Mouse (Mus musculus): ENCODE measurements around the gene Cbx1. TPM values are rescaled to one million over a fixed set of nuclear protein-coding genes. Genes with fewer than 3 reads are reported as not detected.
A peak's percentile ranks its signal among the peaks of the same experiment; 100 is the strongest.
"Not testable (repeated sequence)": the region's sequence is repeated elsewhere in the genome, so short reads cannot be mapped to it uniquely, and the experiment has no call there.

Cbx1 gene
- polyA plus RNA-seq, 1 experiment from 2014 or later, result 175 TPM

GRCm38 (mm10) chr11:96776068-96776467 is 12.9 kb upstream of the Cbx1 start:
- H3K4me1 ChIP-seq, result peaks cover 25% of the 10 kb centered on the region
- H3K9me3 ChIP-seq (replicated peaks), result no peaks in the 10 kb centered on the region
- peak overlapping the region; percentile 87 for H3K4me2 ChIP-seq
- no peaks in the 10 kb centered on the region for H3K27me3 ChIP-seq
- 49% methylated on average over 3 of the region's 3 CpGs for WGBS
- no peak overlapping the region for H3K27ac ChIP-seq
- H3K36me3 ChIP-seq (ENCODE audit: poor library complexity, severe bottlenecking), result peaks cover 33% of the 10 kb centered on the region
- ATAC-seq, result no peak
- peak overlapping the region; percentile 76; the same call in 1 of the 2 replicates for H3K9ac ChIP-seq
- peak overlapping the region; percentile 73; the same call in 1 of the 2 replicates for H3K4me3 ChIP-seq

GRCm38 (mm10) chr11:96776968-96777962 is 11.7 kb upstream of the Cbx1 start, which contains the start of gene Snx11:
Snx11 (minus strand) TSS chr11:96777559.
- peaks cover 25% of the 10 kb centered on the region for H3K4me1 ChIP-seq
- H3K9ac ChIP-seq, result peak within 1 kb of the TSS; percentile 76
- peak; percentile 99 for ATAC-seq
- peak within 1 kb of the TSS; percentile 68 for H3K27ac ChIP-seq
- H3K9me3 ChIP-seq (replicated peaks), result no peaks in the 10 kb centered on the region
- H3K27me3 ChIP-seq, result no peaks in the 10 kb centered on the region
- H3K4me2 ChIP-seq, result peak within 1 kb of the TSS; percentile 87
- H3K4me3 ChIP-seq, result peak within 1 kb of the TSS; percentile 73
- peaks cover 21% of the 10 kb centered on the region for H3K36me3 ChIP-seq (ENCODE audit: poor library complexity, severe bottlenecking)
- 2% methylated on average over 59 of the region's 59 CpGs for WGBS

DNA sequence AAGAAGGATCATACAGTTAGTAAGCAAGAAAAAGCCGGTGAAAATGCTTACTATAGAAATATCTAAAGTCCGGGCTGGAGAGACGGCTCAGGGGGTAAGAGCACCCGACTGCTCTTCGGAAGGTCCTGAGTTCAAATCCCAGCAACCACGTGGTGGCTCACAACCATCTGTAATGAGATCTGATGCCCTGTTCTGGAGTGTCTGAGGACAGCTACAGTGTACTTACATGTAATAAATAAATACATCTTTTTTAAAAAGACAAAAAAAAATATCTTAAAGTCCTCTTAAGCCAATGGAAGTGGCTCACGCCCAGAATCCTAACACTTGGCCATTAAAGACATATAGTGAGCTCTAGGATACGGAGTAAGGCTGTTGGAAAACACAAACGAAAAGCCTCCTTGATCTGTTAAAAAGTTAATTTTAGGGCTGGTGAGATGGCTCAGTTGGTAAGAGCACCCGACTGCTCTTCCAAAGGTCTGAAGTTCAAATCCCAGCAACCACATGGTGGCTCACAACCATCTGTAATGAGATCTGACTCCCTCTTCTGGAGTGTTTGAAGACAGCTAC is 10.8 kb upstream of the Cbx1 start:
- Histone ChIP-seq H3K4me1 (peaks cover 25% of the 10 kb centered on the region), H3K9ac (peak overlapping the region; percentile 76)

DNA sequence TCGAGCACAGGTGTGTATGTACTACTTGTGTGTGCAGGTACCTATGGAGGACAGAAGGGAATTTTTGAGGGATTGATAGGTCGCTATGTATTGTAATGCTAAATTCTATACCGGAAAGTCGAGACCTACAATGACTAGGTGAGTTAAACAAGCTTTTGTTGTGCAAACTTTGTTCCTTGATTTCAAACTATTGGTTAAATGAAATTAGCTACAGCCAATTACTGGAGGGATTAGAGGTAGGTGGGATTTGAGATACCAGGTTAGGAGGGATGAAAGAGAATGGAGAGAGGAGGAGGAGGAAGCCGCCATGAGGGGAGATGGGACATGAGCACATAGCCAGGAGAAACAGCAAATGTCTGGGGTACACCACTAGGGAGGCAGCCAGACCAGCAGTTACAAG is 8.6 kb upstream of the Cbx1 start:
- Histone ChIP-seq H3K4me2 (no peak overlapping the region), H3K4me3 (no peak overlapping the region), H3K9ac (no peak overlapping the region), H3K27ac (no peak overlapping the region), H3K36me3 (ENCODE audit: poor library complexity, severe bottlenecking) (no peaks in the 10 kb centered on the region), H3K4me1 (peaks cover 18% of the 10 kb centered on the region), H3K27me3 (no peaks in the 10 kb centered on the region), H3K9me3 (replicated peaks) (no peaks in the 10 kb centered on the region)
- 73% methylated on average over 5 of the region's 5 CpGs for WGBS
- ATAC-seq, result no peak

More for the DNA sequence above, 10.8 kb upstream of the Cbx1 start:
- 70% methylated on average over 10 of the region's 10 CpGs for WGBS
- Histone ChIP-seq H3K27ac (peak overlapping the region; percentile 68; the same call in 1 of the 2 replicates), H3K4me3 (peak overlapping the region; percentile 73), H3K4me2 (peak overlapping the region; percentile 87), H3K36me3 (ENCODE audit: poor library complexity, severe bottlenecking) (peaks cover 12% of the 10 kb centered on the region)
- not testable (repeated sequence) for H3K27me3 ChIP-seq; H3K9me3 ChIP-seq (replicated peaks); ATAC-seq

- Histone ChIP-seq H3K36me3 (ENCODE audit: poor library complexity, severe bottlenecking) (no peaks in the 10 kb centered on the region), H3K27me3 (no peaks in the 10 kb centered on the region), H3K9ac (no peak overlapping the region), H3K4me3 (no peak overlapping the region), H3K27ac (no peak overlapping the region), H3K4me1 (peaks cover 7% of the 10 kb centered on the region), H3K4me2 (no peak overlapping the region), H3K9me3 (replicated peaks) (no peaks in the 10 kb centered on the region)
- no peak for ATAC-seq
- 79% methylated on average over 2 of the region's 2 CpGs for WGBS
Measured at GRCm38 (mm10) chr11:96781425-96781824, 7.5 kb upstream of the Cbx1 start.

GRCm38 (mm10) chr11:96784847-96785246 is 4.1 kb upstream of the Cbx1 start:
- H3K9ac ChIP-seq; H3K27me3 ChIP-seq; H3K9me3 ChIP-seq (replicated peaks); ATAC-seq; H3K36me3 ChIP-seq (ENCODE audit: poor library complexity, severe bottlenecking); H3K4me3 ChIP-seq; H3K4me2 ChIP-seq; H3K4me1 ChIP-seq; H3K27ac ChIP-seq: not testable (repeated sequence)
- WGBS, result 10% methylated on average over 7 of the region's 7 CpGs

DNA sequence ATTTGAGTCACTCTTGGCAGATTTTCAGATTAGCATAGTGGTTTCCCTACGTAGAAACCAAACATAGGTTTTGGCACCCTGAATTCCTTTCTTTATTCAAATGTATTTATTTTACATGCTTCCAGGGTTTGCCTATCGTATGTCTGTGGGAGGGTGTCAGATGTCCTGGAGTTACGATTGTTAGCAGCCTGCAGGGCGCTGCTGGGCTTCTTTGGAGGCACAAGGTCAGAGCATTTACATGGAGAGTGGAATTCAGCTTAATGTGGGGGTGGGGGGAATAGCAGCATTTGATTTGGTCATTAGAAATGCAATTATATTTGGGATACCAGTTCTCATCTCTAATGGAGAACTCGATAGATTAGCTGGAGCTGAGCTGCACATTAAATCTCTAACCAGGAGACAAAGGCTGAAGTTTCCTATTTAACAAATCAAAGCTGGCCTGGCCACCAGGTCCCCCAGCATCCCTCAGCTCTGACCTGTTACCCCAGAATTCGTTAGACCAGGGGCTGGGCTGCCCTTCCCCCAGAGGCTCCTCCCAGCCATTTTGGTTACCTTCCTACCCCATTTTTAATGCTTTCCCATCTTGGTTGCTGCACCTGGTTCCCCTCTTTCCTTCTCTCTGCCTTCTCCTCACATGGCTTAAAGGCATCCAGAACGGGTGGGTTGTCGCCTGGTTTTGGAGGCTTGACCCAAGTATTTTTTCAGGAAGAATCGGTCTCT is 2.0 kb upstream of the Cbx1 start:
- ATAC-seq, result no peak
- H3K4me1 ChIP-seq, result peaks cover 21% of the 10 kb centered on the region
- H3K9ac ChIP-seq, result no peak overlapping the region
- no peaks in the 10 kb centered on the region for H3K36me3 ChIP-seq (ENCODE audit: poor library complexity, severe bottlenecking)
- no peak overlapping the region for H3K27ac ChIP-seq
- 30% methylated on average over 9 of the region's 9 CpGs for WGBS
- no peak overlapping the region for H3K4me2 ChIP-seq
- H3K9me3 ChIP-seq (replicated peaks), result no peaks in the 10 kb centered on the region
- no peaks in the 10 kb centered on the region for H3K27me3 ChIP-seq
- H3K4me3 ChIP-seq, result no peak overlapping the region

- Histone ChIP-seq H3K4me3 (peak overlapping the region; percentile 96), H3K9me3 (replicated peaks) (no peaks in the 10 kb centered on the region), H3K36me3 (ENCODE audit: poor library complexity, severe bottlenecking) (no peaks in the 10 kb centered on the region), H3K27me3 (no peaks in the 10 kb centered on the region), H3K4me2 (peak overlapping the region; percentile 98), H3K4me1 (peaks cover 43% of the 10 kb centered on the region), H3K9ac (peak overlapping the region; percentile 95), H3K27ac (no peak overlapping the region)
- WGBS, result 4% methylated on average over 5 of the region's 5 CpGs
- ATAC-seq, result no peak
Measured at GRCm38 (mm10) chr11:96789990-96790389, 1.1 kb downstream of the Cbx1 start.

DNA sequence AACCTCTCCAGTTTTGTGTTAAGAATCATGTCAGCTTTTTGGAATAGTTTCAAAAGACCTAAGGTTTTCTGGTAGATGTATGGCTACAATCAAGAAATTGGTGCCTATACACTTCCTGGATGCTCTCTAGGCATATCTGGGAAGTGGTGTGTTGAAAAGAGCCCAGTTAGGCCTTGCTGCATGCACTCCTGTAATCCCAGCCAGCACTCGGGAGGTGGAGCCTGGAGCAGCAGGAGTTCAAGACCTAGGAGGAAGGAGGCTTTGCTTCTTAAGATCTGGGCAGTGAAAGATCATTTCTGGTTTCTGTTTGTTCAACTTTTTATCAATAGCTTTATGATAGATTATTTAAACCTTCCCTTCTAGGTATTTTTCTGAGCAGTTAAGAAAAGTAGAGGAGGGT is 1.8 kb downstream of the Cbx1 start:
- no peak for ATAC-seq
- H3K9ac ChIP-seq, result peak overlapping the region; percentile 95
- H3K27me3 ChIP-seq, result no peaks in the 10 kb centered on the region

GRCm38 (mm10) chr11:96795491-96795890 is 6.6 kb downstream of the Cbx1 start:
- Histone ChIP-seq H3K27me3 (no peaks in the 10 kb centered on the region), H3K9ac (no peak overlapping the region), H3K4me3 (no peak overlapping the region), H3K36me3 (ENCODE audit: poor library complexity, severe bottlenecking) (peaks cover 29% of the 10 kb centered on the region), H3K4me1 (peaks cover 35% of the 10 kb centered on the region), H3K27ac (no peak overlapping the region), H3K9me3 (replicated peaks) (no peaks in the 10 kb centered on the region), H3K4me2 (no peak overlapping the region)
- WGBS, result 95% methylated on average over 13 of the region's 13 CpGs
- ATAC-seq, result no peak

More for the DNA sequence above, 1.8 kb downstream of the Cbx1 start:
- Histone ChIP-seq H3K4me1 (peaks cover 43% of the 10 kb centered on the region), H3K36me3 (ENCODE audit: poor library complexity, severe bottlenecking) (peaks cover 6% of the 10 kb centered on the region), H3K4me2 (peak overlapping the region; percentile 98), H3K4me3 (peak overlapping the region; percentile 96), H3K27ac (no peak overlapping the region), H3K9me3 (replicated peaks) (no peaks in the 10 kb centered on the region)
- 9% methylated on average over 1 of the region's 1 CpGs for WGBS

- Histone ChIP-seq H3K36me3 (ENCODE audit: poor library complexity, severe bottlenecking) (peaks cover 35% of the 10 kb centered on the region), H3K4me3 (no peak overlapping the region), H3K27ac (no peak overlapping the region), H3K4me1 (peaks cover 29% of the 10 kb centered on the region), H3K4me2 (no peak overlapping the region), H3K27me3 (no peaks in the 10 kb centered on the region), H3K9me3 (replicated peaks) (no peaks in the 10 kb centered on the region), H3K9ac (no peak overlapping the region)
- 96% methylated on average over 2 of the region's 2 CpGs for WGBS
- no peak for ATAC-seq
Measured at GRCm38 (mm10) chr11:96796081-96796480, 7.2 kb downstream of the Cbx1 start.

DNA sequence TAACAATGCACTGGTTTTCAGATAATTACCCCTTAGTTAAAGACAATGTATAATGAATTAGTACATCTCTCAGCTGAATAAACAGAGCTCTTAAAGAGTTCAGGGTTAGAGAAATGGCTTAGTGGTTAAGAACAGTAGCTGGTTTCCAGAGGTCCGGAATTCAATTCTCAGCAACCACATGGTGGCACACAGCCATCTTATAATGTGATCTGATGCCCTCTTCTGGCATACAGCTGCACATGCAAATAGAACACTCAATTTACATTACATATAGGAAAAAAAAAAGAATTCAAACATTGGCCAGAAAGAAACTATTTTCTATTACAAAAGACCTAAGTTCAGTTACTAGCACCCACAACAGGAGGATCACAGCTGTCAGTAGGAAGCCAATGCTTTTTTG is 7.7 kb downstream of the Cbx1 start:
- peaks cover 25% of the 10 kb centered on the region for H3K4me1 ChIP-seq
- no peak overlapping the region for H3K4me3 ChIP-seq
- H3K27ac ChIP-seq, result no peak overlapping the region
- no peak overlapping the region for H3K4me2 ChIP-seq
- ATAC-seq, result no peak
- 72% methylated on average over 1 of the region's 1 CpGs for WGBS
- H3K27me3 ChIP-seq, result no peaks in the 10 kb centered on the region
- no peaks in the 10 kb centered on the region for H3K9me3 ChIP-seq (replicated peaks)
- peaks cover 40% of the 10 kb centered on the region for H3K36me3 ChIP-seq (ENCODE audit: poor library complexity, severe bottlenecking)
- H3K9ac ChIP-seq, result no peak overlapping the region

Data from forebrain, embryonic 13.5 days (tissue).